Mouse (Mus musculus) E14TG2a.4 (cell line): ENCODE data around the gene Mrc2.

ENCODE experiments used
- CTCF ChIP-seq: conservative IDR thresholded peaks from 2 replicates; pipeline ENCODE4 v1.5.1; 2014; ENCODE audit warnings: low read length
- NANOG ChIP-seq: IDR thresholded peaks from 2 replicates; pipeline ENCODE4 v1.6.1; 2014; ENCODE audit warnings: borderline replicate concordance, low read length, mixed read lengths
- POU5F1 ChIP-seq: IDR thresholded peaks from 2 replicates; pipeline ENCODE4 v1.6.1; 2014; ENCODE audit warnings: low read length, borderline replicate concordance

GRCm38 (mm10) chr11:105283016-105283415 is 9.4 kb upstream of the Mrc2 start:
- TF ChIP-seq CTCF, result no peak
- TF ChIP-seq NANOG, result no peak
- no peak for TF ChIP-seq POU5F1
